Mouse (Mus musculus) brain, adult 10 weeks (tissue): Measurements from ENCODE around the gene Kdm4a. TPM values are rescaled to one million over a fixed set of nuclear protein-coding genes. Genes with fewer than 3 reads are reported as not detected.

Experiments
- polyA plus RNA-seq: library from polyadenylated mRNA; stranded (reverse); fragments of 350-450 nt; fragmentation: Illumina TruSeq; extraction: RNeasy Lipid Tissue Mini Kit (QIAGEN cat#74804); gene quantifications from one replicate; pipeline ENCODE4 v1.2.3, GENCODE M21; 2015; ENCODE audit warnings: low read depth, low replicate concordance

The Kdm4a gene
- 25.0 TPM for polyA plus RNA-seq

GRCm38 (mm10) chr4:118179467-118180300, at the start of gene Kdm4a:
Gene Kdm4a (minus strand): TSS chr4:118180043.

GRCm38 (mm10) chr4:118134485-118135365, 45.1 kb downstream of the Kdm4a start, which contains the start of gene St3gal3:
Gene St3gal3 (minus strand): TSS chr4:118134914.

Other genes starting within 250 kb of the Kdm4a start
- 48.6 TPM for gene St3gal3, start 45.1 kb downstream of the Kdm4a start, polyA plus RNA-seq
- 37.0 TPM for gene Ptprf, start 111.4 kb upstream of the Kdm4a start, polyA plus RNA-seq
- gene Szt2, start 229.2 kb upstream of the Kdm4a start, polyA plus RNA-seq = 19.7 TPM
- 53.8 TPM for gene Med8, start 229.3 kb upstream of the Kdm4a start, polyA plus RNA-seq
- 28.2 TPM for gene Elovl1, start 248.1 kb upstream of the Kdm4a start, polyA plus RNA-seq